Mouse (Mus musculus) cortical plate, adult 2 months (tissue): ENCODE results near the gene Zfr. TPM values are rescaled to one million over a fixed set of nuclear protein-coding genes. Genes with fewer than 3 reads are reported as not detected.

Source experiments
- H3K27ac ChIP-seq: fragments of 200-500 bp; 2 replicates; pipeline ENCODE4 v1.5.1; 2012; ENCODE audit warnings: low read length, control low read depth, inconsistent platforms; ENCODE audit not compliant: insufficient read depth
- H3K4me1 ChIP-seq: fragments of 200-500 bp; 2 replicates; pipeline ENCODE4 v1.6.1; 2011; ENCODE audit warnings: low read length; ENCODE audit not compliant: control insufficient read depth, insufficient read depth
- H3K4me3 ChIP-seq: fragments of 200-500 bp; 2 replicates; pipeline ENCODE4 v1.5.1; 2011; ENCODE audit warnings: mild to moderate bottlenecking, low read length, control low read depth; ENCODE audit not compliant: insufficient read depth
- CTCF ChIP-seq: fragments of 200-500 bp; IDR thresholded peaks from 2 replicates; pipeline ENCODE4 v1.5.1; 2011; ENCODE audit warnings: mild to moderate bottlenecking, control low read depth, low read length; ENCODE audit not compliant: insufficient read depth; ENCODE audit errors: extremely low read depth
- POLR2A ChIP-seq: fragments of 200-500 bp; IDR thresholded peaks from 2 replicates; pipeline ENCODE4 v1.6.1; 2011; ENCODE audit warnings: mild to moderate bottlenecking, low read length, control low read depth; ENCODE audit not compliant: insufficient read depth; ENCODE audit errors: extremely low read depth
- polyA plus RNA-seq: library from polyadenylated mRNA; depleted of rRNA; stranded (reverse); fragments of >200 nt; gene quantifications from 2 replicates; pipeline ENCODE4 v1.2.3, GENCODE M21; 2012

The Zfr gene
- polyA plus RNA-seq, 1 experiment: 147 TPM

- no peak overlapping the region for H3K4me3 ChIP-seq
- TF ChIP-seq POLR2A (no peak), CTCF (no peak)
- peaks cover 3% of the 10 kb centered on the region; the same call in 1 of the 2 replicates for H3K4me1 ChIP-seq
- H3K27ac ChIP-seq: no peak overlapping the region
Measured at GRCm38 (mm10) chr15:12088091-12088490, 29.5 kb upstream of the Zfr start.

DNA sequence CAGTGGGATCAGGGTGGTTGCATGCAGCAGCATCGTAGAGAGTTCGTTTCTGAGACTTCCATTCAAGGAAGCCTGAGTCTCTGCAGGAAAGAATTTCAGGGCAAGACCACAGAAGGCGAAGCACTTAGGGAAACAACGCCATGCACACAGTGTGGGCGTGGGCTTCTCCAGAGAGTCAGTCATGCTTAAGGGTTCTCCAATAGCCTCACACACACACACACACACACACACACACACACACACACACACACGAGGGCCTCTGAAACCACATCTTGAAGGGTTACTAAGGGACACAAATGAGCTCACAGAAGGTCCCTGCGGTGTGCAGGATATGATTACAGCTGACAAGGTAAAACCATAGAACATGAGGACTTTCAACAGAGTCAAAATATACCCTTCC lies 27.5 kb upstream of the Zfr start:
- Histone ChIP-seq H3K27ac (no peak overlapping the region), H3K4me3 (no peak overlapping the region), H3K4me1 (peaks cover 5% of the 10 kb centered on the region; the same call in 1 of the 2 replicates)
- no peak for TF ChIP-seq CTCF
- TF ChIP-seq POLR2A: no peak

DNA sequence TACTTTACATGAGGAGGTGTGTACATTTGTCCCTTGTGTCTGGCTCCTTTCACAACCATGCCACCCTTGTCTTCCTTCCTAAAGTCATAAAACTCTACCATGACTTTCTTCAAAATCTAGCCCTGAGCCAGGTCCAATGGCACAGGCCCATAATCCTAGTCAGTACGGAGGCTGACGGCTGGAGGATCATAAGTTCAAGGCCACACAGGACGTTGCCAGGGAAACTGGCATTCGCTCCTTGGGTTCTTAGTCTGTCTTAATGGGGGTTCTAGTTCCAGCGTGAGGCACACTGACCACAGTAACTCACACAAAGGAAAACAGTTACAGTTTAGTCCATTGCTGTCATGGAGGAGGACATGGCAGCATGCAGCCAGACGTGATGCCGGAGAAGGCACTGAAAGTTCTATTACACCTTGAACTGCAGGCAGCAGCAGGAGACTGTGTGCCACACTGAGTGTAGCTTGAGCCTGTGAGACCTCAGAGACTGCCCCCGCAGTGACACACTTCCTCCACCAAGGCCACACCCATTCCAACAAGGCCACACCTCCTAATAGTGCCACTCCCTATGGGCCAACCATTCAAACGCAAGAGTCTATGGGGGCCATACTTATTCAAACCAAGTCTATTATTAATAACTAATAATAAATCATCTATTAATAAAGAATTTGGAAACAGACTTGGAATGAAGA lies 26.5 kb upstream of the Zfr start:
- Histone ChIP-seq H3K4me1 (peaks cover 7% of the 10 kb centered on the region; the same call in 1 of the 2 replicates), H3K4me3 (no peak overlapping the region), H3K27ac (no peak overlapping the region)
- TF ChIP-seq CTCF (no peak), POLR2A (no peak)

GRCm38 (mm10) chr15:12091781-12092458 lies 25.7 kb upstream of the Zfr start:
- H3K4me3 ChIP-seq: no peak overlapping the region
- peaks cover 8% of the 10 kb centered on the region; the same call in 1 of the 2 replicates for H3K4me1 ChIP-seq
- no peak overlapping the region for H3K27ac ChIP-seq
- peak; percentile 62 for TF ChIP-seq CTCF
- no peak for TF ChIP-seq POLR2A

- Histone ChIP-seq H3K4me1 (peaks cover 8% of the 10 kb centered on the region; the same call in 1 of the 2 replicates), H3K27ac (peak overlapping the region; percentile 84), H3K4me3 (no peak overlapping the region)
- TF ChIP-seq CTCF (no peak), POLR2A (0 out of 2 replicates have a peak, but pooled peaks have one; percentile 22)
Measured at GRCm38 (mm10) chr15:12093026-12093960, 24.3 kb upstream of the Zfr start.

- Histone ChIP-seq H3K4me3 (no peak overlapping the region), H3K27ac (peak overlapping the region; percentile 18; the same call in 1 of the 2 replicates), H3K4me1 (peaks cover 8% of the 10 kb centered on the region; the same call in 1 of the 2 replicates)
- no peak for TF ChIP-seq CTCF
- no peak for TF ChIP-seq POLR2A
Measured at GRCm38 (mm10) chr15:12093961-12094566, 23.6 kb upstream of the Zfr start.

- H3K27ac ChIP-seq: no peak overlapping the region
- no peak overlapping the region for H3K4me3 ChIP-seq
- H3K4me1 ChIP-seq: peaks cover 8% of the 10 kb centered on the region; the same call in 1 of the 2 replicates
- TF ChIP-seq CTCF (no peak), POLR2A (no peak)
Measured at GRCm38 (mm10) chr15:12096447-12096846, 21.2 kb upstream of the Zfr start.

DNA sequence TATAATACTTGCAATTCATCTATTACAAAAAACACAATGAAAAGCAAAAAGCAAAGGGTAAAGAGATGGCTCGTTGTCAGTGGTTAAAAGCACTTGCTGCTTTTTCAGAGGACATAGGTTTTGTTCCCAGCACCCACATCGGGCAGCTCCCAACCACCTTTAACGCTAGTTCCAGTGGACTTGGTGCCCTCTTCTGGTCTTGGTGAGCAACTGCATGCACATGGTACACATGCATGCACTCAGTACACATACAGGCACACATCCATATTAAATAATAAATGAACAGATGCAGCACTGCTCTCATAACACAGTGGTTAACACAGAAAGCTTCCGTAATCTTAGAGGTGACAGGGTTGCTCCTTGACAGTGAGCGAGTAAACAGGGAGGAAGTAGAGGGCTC lies 20.3 kb upstream of the Zfr start:
- Histone ChIP-seq H3K27ac (no peak overlapping the region), H3K4me1 (peaks cover 8% of the 10 kb centered on the region; the same call in 1 of the 2 replicates), H3K4me3 (no peak overlapping the region)
- TF ChIP-seq POLR2A (no peak), CTCF (no peak)

- Histone ChIP-seq H3K4me1 (peaks cover 2% of the 10 kb centered on the region; the same call in 1 of the 2 replicates), H3K4me3 (no peak overlapping the region), H3K27ac (no peak overlapping the region)
- TF ChIP-seq POLR2A (no peak), CTCF (no peak)
Measured at GRCm38 (mm10) chr15:12100912-12101311, 16.7 kb upstream of the Zfr start.
